Mouse (Mus musculus) adrenal gland, postnatal 14 days (tissue): ENCODE results near the gene BC035947. TPM values are rescaled to one million over a fixed set of nuclear protein-coding genes. Genes with fewer than 3 reads are reported as not detected.
"Not testable (repeated sequence)": the region's sequence is repeated elsewhere in the genome, so short reads cannot be mapped to it uniquely, and the experiment has no call there.

Experiments
- DNase-seq: peaks from one replicate; pipeline ENCODE4 v3.0.0; 2021; ENCODE audit warnings: mixed read lengths
- total RNA-seq: library from RNA; stranded (reverse); gene quantifications from 2 replicates; pipeline ENCODE4 v1.2.3, GENCODE M21; 2021

The BC035947 gene
- total RNA-seq, 1 experiment from 2014 or later = 0.15 TPM

DNA sequence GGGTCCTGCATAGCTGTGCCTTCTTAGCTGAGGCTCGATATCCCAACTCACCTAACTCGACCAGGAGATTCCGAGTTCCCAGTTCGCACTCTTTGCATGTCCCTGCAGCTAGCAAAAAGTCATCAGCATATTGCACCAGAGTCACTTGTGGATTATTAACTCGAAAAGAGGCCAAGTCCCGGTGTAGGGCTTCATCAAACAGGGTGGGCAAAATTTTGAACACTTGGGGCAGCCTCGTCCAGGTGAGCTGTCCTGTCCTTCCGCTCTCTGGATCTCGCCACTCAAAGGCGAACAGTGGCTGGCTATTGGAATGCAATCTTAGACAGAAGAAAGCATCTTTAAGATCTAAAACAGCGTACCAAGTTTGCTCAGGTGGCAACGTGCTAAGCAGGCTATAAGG is 10.1 kb downstream of the BC035947 start:
- DNase-seq = not testable (repeated sequence)

DNA sequence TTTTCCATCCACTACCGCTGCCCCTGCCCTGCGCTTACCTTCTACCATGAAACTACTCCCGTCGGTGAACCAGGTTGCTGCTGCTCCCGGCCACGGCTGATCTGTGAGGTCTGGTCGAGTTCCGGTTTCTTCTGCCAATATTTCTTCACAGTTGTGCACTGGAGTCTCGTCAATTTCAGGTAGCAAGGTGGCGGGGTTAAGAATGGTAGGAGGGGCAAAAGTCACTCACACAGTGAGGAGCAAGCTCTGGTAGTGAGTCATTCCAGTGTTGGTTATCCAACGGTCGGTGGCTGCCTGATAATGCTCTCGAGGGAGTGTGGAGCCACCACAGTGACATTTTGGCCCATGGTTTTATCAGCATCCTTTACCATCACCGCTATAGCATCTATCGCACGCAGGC is 10.9 kb downstream of the BC035947 start:
- no peak for DNase-seq

DNA sequence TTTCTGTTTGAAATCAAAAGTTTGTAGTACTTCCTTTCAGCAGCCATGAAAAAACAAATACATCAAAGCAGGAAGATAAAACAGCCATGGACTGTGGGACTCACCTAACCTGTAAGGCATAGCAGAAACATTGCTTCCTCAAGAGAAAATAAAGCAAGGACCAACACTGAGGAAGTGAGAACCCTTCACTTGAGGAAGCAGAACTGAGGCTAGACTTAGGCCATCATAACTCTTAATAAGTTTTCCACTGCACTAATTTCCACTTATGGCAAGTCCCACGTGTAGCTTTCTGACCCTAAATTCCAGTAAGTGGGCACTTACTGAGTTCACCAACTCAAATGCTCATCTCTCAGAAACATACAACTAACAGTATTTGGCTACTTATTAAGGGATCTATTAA is 21.8 kb downstream of the BC035947 start:
- no peak for DNase-seq

DNA sequence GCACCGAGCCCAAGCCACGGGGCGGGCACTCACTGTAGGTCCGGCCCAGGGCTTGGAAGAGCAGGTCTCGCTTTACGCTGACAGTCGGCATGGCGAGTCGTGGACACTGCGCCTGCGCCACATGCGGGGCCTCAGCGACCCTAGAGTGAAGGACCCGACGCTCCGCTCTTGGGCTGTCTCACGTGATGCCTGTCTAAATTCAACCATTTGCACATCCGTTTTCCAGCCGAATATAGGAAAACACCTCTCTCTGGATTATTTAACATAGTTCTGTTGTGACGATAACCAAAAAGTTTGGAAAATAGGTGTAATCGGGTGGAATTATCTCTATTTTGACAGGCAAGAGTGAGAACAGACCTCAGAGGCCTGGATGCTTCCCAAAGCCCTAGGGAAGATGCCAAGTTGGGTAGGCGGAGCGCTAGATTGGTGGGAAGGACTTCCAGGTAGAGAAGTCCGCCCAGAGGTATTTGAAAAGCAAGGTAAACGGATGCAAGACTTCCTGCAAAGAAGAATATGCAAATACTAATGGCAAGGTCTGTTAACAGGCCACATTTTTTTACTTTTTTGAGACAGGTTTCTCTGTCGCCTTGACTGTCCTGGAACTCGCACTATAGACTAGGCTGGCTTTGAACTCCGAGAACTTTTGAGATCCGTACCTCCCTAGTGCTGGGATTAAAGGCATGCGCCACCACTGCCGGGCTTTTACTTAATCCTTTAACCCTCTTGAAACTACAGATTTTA is 23.0 kb downstream of the BC035947 start, which contains the start of gene Farsb:
Farsb (minus strand) TSS at position 146 of the 741 bp plus-strand sequence.
- DNase-seq = peak; percentile 96

DNA sequence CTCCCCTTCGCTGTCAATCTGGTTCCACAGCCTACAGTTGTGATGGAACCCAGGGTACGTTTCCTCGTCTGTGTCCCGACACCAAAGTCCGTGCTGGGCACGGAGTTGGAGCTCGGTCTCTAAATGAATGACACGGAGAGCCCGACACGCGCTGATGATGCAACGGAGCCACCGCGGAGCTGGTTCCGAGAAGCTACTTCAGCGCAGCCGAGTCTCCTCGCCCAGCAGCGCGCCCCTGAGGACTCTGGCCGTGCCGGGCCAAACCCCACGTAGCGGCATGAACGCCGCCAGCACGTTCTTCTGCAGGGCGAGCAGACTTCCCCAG is 23.6 kb downstream of the BC035947 start:
- DNase-seq = no peak

DNA sequence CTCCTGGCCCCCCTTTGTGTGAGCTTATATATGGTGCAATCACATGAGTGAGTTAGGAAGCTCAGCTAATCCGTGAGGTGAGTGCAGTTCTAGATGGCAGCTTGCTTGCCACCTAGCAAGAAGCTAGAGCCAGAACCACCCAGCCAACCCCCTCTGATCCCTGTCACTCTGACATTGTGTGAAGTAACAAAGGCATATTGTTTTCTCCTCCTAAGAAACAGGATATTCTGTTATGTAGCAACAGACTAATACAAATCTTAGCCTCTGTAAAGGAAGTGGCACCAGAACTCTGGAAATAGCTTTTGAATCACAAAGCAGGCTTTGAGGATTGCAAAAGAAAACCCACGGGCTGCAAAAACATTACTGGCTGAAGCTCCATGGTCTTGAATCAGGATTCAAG is 27.6 kb downstream of the BC035947 start:
- DNase-seq = no peak

DNA sequence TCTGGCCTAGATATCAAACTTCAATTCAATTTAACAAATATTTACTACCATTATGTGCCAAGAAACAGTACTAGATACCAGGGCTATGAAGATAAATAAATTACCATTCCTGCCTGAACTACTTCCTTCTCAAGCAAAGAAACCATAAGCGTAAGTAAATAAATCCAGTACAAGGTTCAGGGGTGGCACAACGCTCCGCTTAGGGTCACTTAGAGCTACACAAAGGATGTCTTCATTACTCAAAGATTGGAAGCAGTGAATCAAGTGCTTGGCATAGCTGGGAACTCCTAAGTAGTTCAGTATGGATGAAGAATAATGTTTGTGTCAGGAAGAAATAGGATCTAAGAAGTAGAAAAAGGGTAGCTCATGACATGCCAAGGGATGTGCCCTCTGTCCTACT is 28.5 kb downstream of the BC035947 start:
- DNase-seq = no peak

DNA sequence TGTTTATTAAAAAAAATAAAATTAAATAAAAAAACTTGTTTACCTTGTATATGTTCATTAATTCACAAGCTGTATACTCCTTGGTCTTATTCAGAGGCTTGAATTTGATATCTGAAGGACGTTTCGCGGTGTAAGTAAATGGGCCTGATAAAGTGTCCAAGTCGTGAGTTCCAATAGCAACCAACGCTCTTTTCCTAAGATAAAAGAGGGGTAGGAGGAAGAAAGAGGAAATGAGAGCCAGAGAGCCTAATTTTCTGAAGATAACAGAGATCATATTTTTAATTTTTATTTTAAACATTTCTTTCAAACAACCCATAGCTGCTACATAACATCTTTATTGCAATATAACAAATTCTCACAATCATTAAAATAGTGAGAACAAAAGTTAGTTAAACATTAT is 39.5 kb downstream of the BC035947 start:
- no peak for DNase-seq

DNA sequence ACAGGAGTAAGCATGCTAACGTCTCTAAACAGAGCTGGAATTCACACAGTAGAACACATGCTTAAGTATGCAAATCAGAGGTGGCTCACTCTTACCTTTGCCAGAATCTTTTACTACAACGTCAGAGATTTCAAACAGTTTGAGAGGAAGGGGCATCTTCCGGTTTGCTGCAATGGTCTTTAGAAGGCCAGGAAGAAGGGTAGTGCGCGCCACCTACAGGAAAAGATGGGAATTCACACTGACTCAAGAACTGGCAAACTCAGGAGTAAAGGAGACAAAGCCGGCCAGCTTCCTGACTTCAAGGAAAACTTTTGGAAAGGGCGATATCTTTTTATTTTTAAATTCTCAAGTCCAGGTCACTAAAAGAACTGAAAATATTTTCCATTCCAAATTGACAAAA is 57.3 kb downstream of the BC035947 start:
- peak; percentile 24 for DNase-seq

DNA sequence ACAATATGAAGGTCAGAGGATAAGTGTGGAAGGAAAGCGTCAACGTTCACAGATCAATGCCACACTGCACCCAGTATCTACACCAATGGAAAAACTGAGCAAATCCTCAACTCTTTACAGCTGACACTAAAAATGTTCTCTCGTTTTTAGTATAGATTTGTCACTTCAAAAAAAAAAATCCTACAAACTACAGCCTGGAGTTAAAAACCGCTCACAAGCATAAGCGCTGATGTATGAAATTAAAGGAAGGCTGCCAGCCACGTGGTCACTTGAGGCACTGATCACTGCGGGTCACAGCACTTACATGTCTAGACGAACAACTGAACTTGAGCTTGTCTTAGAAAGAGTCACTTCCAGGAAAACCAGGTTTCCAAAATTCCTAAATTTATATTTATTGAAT is 58.1 kb downstream of the BC035947 start:
- DNase-seq = no peak

DNA sequence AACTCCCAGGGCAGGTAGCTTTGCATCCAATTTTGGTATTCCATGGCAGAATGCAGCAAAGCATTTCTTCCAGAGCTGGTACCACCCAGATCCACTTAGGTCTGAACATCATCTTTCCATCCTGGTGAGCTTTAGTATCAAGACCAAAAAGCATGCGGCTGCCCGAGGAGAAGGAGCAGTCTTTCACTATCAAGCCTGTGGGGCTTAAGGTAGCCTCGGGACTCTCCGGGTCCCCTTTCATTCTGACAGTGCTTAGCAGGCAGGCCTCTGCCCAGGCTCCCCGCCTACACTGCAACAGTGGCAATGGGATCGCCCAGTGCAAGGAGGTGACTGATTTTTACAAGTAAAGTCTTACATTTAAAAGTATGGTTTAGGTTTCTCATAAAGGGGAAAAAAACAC is 59.4 kb downstream of the BC035947 start:
- DNase-seq = no peak

DNA sequence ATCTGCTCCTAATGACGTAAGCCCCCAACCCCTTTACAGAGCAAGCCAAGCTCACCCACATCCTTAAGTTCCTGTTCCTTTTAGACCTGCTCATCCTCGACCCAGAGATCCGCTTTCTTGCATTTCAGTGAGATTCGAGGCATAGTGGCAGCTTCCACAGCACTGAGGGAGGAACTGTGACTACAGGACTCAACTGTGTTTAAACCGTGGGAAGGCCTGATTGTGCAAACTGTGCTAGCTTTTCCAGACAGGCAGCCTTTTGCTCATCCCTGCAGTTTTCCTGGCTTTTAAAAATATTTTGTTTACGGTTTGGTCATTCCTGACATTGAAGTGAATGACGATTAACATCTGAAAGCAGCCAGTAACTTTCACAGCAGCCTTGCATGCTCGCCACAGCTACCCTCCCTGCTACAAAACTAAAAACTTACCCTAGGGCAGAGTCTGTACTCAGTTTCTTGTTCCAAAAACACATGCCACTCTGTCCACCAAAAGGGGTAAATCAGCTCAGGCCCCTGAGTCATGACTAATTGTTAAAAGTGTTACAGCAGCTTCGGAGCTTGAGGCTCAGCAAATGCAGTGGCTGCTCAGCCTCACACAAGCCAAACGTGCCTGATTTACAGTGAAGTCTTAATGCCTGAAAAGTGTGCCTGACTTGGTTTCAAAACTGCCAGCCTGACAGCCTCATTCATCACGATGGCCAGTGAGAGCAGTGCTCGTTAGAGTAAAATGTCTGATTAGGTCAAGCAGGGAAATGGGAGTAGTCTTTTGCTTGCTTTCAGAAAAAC is 60.7 kb downstream of the BC035947 start:
- no peak for DNase-seq

DNA sequence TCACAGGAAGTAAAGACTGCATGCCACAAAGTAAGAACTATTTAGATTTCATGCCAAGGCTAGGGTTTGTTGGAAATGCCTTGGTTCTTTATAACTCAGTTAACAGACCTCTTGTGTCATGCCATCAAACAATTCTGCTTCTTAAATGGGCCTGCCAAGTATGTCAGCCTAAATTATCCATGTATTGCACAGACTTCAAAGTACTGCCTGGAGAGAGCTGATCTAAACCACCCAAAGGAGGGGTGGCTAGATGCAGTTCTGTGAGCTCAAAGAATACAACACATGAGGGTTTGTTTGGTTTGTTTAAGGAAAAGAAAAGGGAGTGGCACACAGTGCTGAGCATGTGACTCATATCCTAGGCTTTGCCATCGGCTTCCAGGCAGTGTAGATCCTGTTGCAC is 63.9 kb downstream of the BC035947 start:
- DNase-seq = no peak

Other genes with a start within 250 kb of the BC035947 start
- gene Sgpp2, start 201.8 kb downstream of the BC035947 start, total RNA-seq = 1.1 and 2.6 TPM in 2 replicates
- 65.8 and 67.3 TPM in 2 replicates for gene Farsb, start 23.3 kb downstream of the BC035947 start, total RNA-seq
- gene Mogat1, start 1.2 kb downstream of the BC035947 start, total RNA-seq = 1.1 TPM in 1 of 2 replicates, not detected in the other
- 11.9 and 15.6 TPM in 2 replicates for gene Acsl3, start 145.7 kb upstream of the BC035947 start, total RNA-seq
- 3.1 and 3.6 TPM in 2 replicates for gene Utp14b, start 145.9 kb upstream of the BC035947 start, total RNA-seq